Mouse (Mus musculus): Measurements from ENCODE around the gene Ogg1.

The Ogg1 gene

GRCm38 (mm10) chr6:113333137-113333950 lies 6.6 kb downstream of the Ogg1 start:
- DNase-seq = peak; percentile 72

GRCm38 (mm10) chr6:113334216-113334615 lies 7.4 kb downstream of the Ogg1 start:
- DNase-seq = no peak

GRCm38 (mm10) chr6:113336852-113337620 lies 10.3 kb downstream of the Ogg1 start:
- DNase-seq = peak; percentile 44

GRCm38 (mm10) chr6:113341574-113341973 lies 14.8 kb downstream of the Ogg1 start:
- DNase-seq = no peak

- DNase-seq = no peak
Measured at GRCm38 (mm10) chr6:113342297-113342696, 15.5 kb downstream of the Ogg1 start.

GRCm38 (mm10) chr6:113343177-113344092 lies 16.7 kb downstream of the Ogg1 start, which contains the start of gene Camk1:
Camk1 (minus strand) TSS chr6:113343984.
- DNase-seq = peak; percentile 90

- peak; percentile 92 for DNase-seq
Measured at GRCm38 (mm10) chr6:113344321-113344720, 17.5 kb downstream of the Ogg1 start.

- no peak for DNase-seq
Measured at GRCm38 (mm10) chr6:113346897-113347296, 20.1 kb downstream of the Ogg1 start.

GRCm38 (mm10) chr6:113350538-113350937 lies 23.8 kb downstream of the Ogg1 start:
- DNase-seq = no peak

- DNase-seq = no peak
Measured at GRCm38 (mm10) chr6:113351161-113351560, 24.4 kb downstream of the Ogg1 start.

- DNase-seq = no peak
Measured at GRCm38 (mm10) chr6:113351653-113352052, 24.9 kb downstream of the Ogg1 start.

- DNase-seq = no peak
Measured at GRCm38 (mm10) chr6:113352820-113353219, 26.0 kb downstream of the Ogg1 start.

- peak; percentile 33 for DNase-seq
Measured at GRCm38 (mm10) chr6:113353696-113354095, 26.9 kb downstream of the Ogg1 start.

GRCm38 (mm10) chr6:113361476-113361875 lies 34.7 kb downstream of the Ogg1 start:
- no peak for DNase-seq

GRCm38 (mm10) chr6:113362241-113362640 lies 35.5 kb downstream of the Ogg1 start:
- DNase-seq = no peak

- DNase-seq = no peak
Measured at GRCm38 (mm10) chr6:113364518-113365135, 37.9 kb downstream of the Ogg1 start.

- no peak for DNase-seq
Measured at GRCm38 (mm10) chr6:113366639-113367038, 39.9 kb downstream of the Ogg1 start.

- no peak for DNase-seq
Measured at GRCm38 (mm10) chr6:113367574-113367973, 40.8 kb downstream of the Ogg1 start.

GRCm38 (mm10) chr6:113368124-113368523 lies 41.4 kb downstream of the Ogg1 start:
- DNase-seq = no peak

- no peak for DNase-seq
Measured at GRCm38 (mm10) chr6:113368577-113368976, 41.8 kb downstream of the Ogg1 start.

GRCm38 (mm10) chr6:113370194-113370929 lies 43.6 kb downstream of the Ogg1 start:
- DNase-seq = no peak

GRCm38 (mm10) chr6:113373491-113373890 lies 46.7 kb downstream of the Ogg1 start:
- DNase-seq = no peak
